Mouse (Mus musculus) embryonic fibroblast, embryonic 13.5 days (primary cell): ENCODE results near the gene Sub1. TPM values are rescaled to one million over a fixed set of nuclear protein-coding genes. Genes with fewer than 3 reads are reported as not detected.

Experiments used
- H3K27ac ChIP-seq: 2 replicates; pipeline ENCODE4 v1.5.1; 2012; ENCODE audit warnings: low read length, control low read depth, inconsistent platforms; ENCODE audit not compliant: insufficient read depth
- H3K4me1 ChIP-seq: 2 replicates; pipeline ENCODE4 v1.6.1; 2011; ENCODE audit warnings: low read length; ENCODE audit not compliant: control insufficient read depth, insufficient read depth
- H3K4me3 ChIP-seq: 2 replicates; pipeline ENCODE4 v1.5.1; 2011; ENCODE audit warnings: mild to moderate bottlenecking, control low read depth, low read length; ENCODE audit not compliant: insufficient read depth
- CTCF ChIP-seq: IDR thresholded peaks from 2 replicates; pipeline ENCODE4 v1.5.1; 2011; ENCODE audit warnings: mild to moderate bottlenecking, control low read depth, low read length, moderate library complexity, borderline replicate concordance; ENCODE audit not compliant: insufficient read depth
- POLR2A ChIP-seq: IDR thresholded peaks from 2 replicates; pipeline ENCODE4 v1.6.1; 2011; ENCODE audit warnings: low read depth, mild to moderate bottlenecking, control low read depth, low read length, moderate library complexity
- polyA plus RNA-seq: library from polyadenylated mRNA; stranded (reverse); fragments of >200 nt; gene quantifications from 2 replicates; pipeline ENCODE4 v1.2.4, GENCODE M21; 2011; ENCODE audit warnings: low read depth; ENCODE audit not compliant: missing spikeins, insufficient read length

The Sub1 gene
- polyA plus RNA-seq, 1 experiment = 174 TPM

- no peak overlapping the region for H3K4me3 ChIP-seq
- H3K27ac ChIP-seq = no peak overlapping the region
- H3K4me1 ChIP-seq = no peaks in the 10 kb centered on the region
- no peak for TF ChIP-seq POLR2A
- no peak for TF ChIP-seq CTCF
Observed at GRCm38 (mm10) chr15:12013532-12014196, 16.9 kb upstream of the Sub1 start.

GRCm38 (mm10) chr15:12010602-12011044, 13.8 kb upstream of the Sub1 start:
- H3K27ac ChIP-seq = no peak overlapping the region
- TF ChIP-seq CTCF (no peak), POLR2A (no peak)
- peak overlapping the region; percentile 20; the same call in 1 of the 2 replicates for H3K4me3 ChIP-seq
- H3K4me1 ChIP-seq = no peaks in the 10 kb centered on the region

- no peak for TF ChIP-seq POLR2A
- TF ChIP-seq CTCF = no peak
- H3K4me1 ChIP-seq = no peaks in the 10 kb centered on the region
- peak overlapping the region; percentile 20; the same call in 1 of the 2 replicates for H3K4me3 ChIP-seq
- no peak overlapping the region for H3K27ac ChIP-seq
Observed at GRCm38 (mm10) chr15:12009712-12010601, 13.2 kb upstream of the Sub1 start.

- TF ChIP-seq CTCF (no peak), POLR2A (no peak)
- Histone ChIP-seq H3K4me3 (no peak overlapping the region), H3K27ac (no peak overlapping the region), H3K4me1 (no peaks in the 10 kb centered on the region)
Observed at GRCm38 (mm10) chr15:12008894-12009293, 12.1 kb upstream of the Sub1 start.

- Histone ChIP-seq H3K27ac (no peak overlapping the region), H3K4me3 (no peak overlapping the region), H3K4me1 (no peaks in the 10 kb centered on the region)
- TF ChIP-seq POLR2A = no peak
- TF ChIP-seq CTCF = no peak
Observed at GRCm38 (mm10) chr15:12007971-12008800, 11.4 kb upstream of the Sub1 start.

GRCm38 (mm10) chr15:12007421-12007820, 10.6 kb upstream of the Sub1 start:
- no peak for TF ChIP-seq POLR2A
- no peak for TF ChIP-seq CTCF
- Histone ChIP-seq H3K4me3 (no peak overlapping the region), H3K27ac (no peak overlapping the region), H3K4me1 (no peaks in the 10 kb centered on the region)

GRCm38 (mm10) chr15:12006169-12006568, 9.4 kb upstream of the Sub1 start:
- TF ChIP-seq POLR2A (no peak), CTCF (no peak)
- H3K27ac ChIP-seq = no peak overlapping the region
- no peak overlapping the region for H3K4me3 ChIP-seq
- no peaks in the 10 kb centered on the region for H3K4me1 ChIP-seq

GRCm38 (mm10) chr15:11995815-11996201, 975 bp downstream of the Sub1 start:
- H3K4me1 ChIP-seq = peaks cover 2% of the 10 kb centered on the region; the same call in 1 of the 2 replicates
- H3K27ac ChIP-seq = 0 out of 2 replicates have a peak overlapping the region, but pooled peaks have one; percentile 30
- peak overlapping the region; percentile 94 for H3K4me3 ChIP-seq
- TF ChIP-seq CTCF = no peak
- TF ChIP-seq POLR2A = peak; percentile 99

- TF ChIP-seq CTCF (no peak), POLR2A (no peak)
- Histone ChIP-seq H3K4me3 (peak overlapping the region; percentile 94), H3K27ac (no peak overlapping the region), H3K4me1 (peaks cover 2% of the 10 kb centered on the region; the same call in 1 of the 2 replicates)
Observed at GRCm38 (mm10) chr15:11994921-11995814, 1.6 kb downstream of the Sub1 start.
